Mouse (Mus musculus): ENCODE measurements around the gene Atp6v0a1. TPM values are rescaled to one million over a fixed set of nuclear protein-coding genes. Genes with fewer than 3 reads are reported as not detected.
A peak's percentile ranks its signal among the peaks of the same experiment; 100 is the strongest.

The Atp6v0a1 gene
- total and polyA plus RNA-seq, 3 experiments = 14.1 to 63.4 (median 36.1) TPM

DNA sequence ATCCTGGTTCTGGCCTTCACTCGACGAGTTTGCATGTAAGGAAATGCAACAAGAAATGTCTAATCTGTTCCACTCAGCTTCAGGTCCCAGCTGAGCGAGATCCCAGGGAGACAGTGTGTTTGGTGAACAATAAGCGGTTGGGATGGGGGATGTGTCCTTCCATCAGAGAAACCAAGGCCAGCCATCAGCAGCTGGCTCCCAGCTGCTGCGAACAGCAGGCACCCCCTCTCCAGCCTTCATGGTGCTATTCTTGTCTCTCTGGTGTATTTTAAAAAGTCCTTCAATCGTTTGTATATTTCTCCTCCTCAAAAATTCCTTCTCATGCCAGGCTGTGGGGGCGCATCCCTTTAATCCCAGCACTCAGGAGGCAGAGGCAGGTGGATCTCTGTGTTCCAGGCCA is 34.0 kb upstream of the Atp6v0a1 start:
- Histone ChIP-seq H3K9me3 (replicated peaks; ENCODE audit: low read length) (peaks cover 3% of the 10 kb centered on the region), H3K4me3 (replicated peaks in 1 of 3; ENCODE audit: low read depth in 2 of 3, low read length in 2 of 3, poor library complexity in 1 of 3) (peak overlapping the region in 1 of 3 experiments; percentile 0), H3K79me2 (replicated peaks; ENCODE audit: control insufficient read depth, extremely low read depth, insufficient read depth, poor library complexity, severe bottlenecking) (no peaks in the 10 kb centered on the region), H3K4me2 (ENCODE audit: insufficient read depth, low read depth, poor library complexity, severe bottlenecking) (no peak overlapping the region), H3K27ac (ENCODE audit: insufficient read depth, low read depth) (no peak overlapping the region), H3K27me3 (replicated peaks) (peaks cover 2% of the 10 kb centered on the region), H3K36me3 (replicated peaks in 1 of 2; ENCODE audit: control insufficient read depth in 1 of 2, insufficient read depth in 1 of 2, low read length in 1 of 2) (no peaks in the 10 kb centered on the region), H3K4me1 (ENCODE audit: control insufficient read depth in 1 of 2, insufficient read depth in 2 of 2) (peaks cover 6 to 15% of the 10 kb centered on the region in 2 experiments), H3K9ac (ENCODE audit: insufficient read depth, low read depth) (no peak overlapping the region)
- TF ChIP-seq TCF12 (IDR thresholded peaks at IDR 0.05; ENCODE audit: low read depth, low read length) = peak; percentile 35; the same call in 1 of the 2 replicates
- no peak for TF ChIP-seq NELFE (IDR thresholded peaks at IDR 0.05; ENCODE audit: low read depth, low read length)
- no peak for TF ChIP-seq IRF4 (IDR thresholded peaks at IDR 0.05; ENCODE audit: low read depth, low read length)
- 0 out of 2 replicates have a peak, but pooled peaks have one; percentile 18 for TF ChIP-seq CHD2 (IDR thresholded peaks at IDR 0.05; ENCODE audit: low read length)
- DNase-seq (ENCODE audit: extremely low read depth) = no peak
- in situ Hi-C loops (cut with MboI; ENCODE audit: low pct_ligation_motif_present, low pct_unique_long_range_greater_than_20kb, low sequenced_read_pairs) (no loop called here), dilution Hi-C loops (cut with MboI; ENCODE audit: extremely low pct_ligation_motif_present, extremely low pct_unique_long_range_greater_than_20kb, low sequenced_read_pairs) (no loop called here)

DNA sequence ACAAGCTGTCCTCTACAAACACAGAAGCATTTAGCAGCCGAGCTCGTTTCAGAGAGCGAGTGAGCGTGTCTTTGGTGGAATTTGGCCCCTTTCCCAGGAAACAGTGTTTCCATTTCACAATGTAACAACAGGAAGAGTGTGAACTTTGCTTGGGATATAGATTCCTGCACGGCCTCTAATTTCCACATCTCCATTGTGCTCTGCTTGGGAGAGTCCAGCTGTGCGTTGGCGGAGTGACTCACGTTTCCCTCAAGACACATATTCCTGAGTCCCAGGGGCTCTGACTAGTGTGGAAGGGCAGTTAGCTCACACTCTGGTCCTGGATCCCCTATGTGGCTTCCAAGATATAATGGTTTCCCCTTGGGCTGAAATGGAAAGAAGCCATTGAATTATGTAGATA is 29.4 kb upstream of the Atp6v0a1 start:
- no peak for TF ChIP-seq USF1 (IDR thresholded peaks at IDR 0.05; ENCODE audit: low read depth, low read length)
- no peak for TF ChIP-seq ZKSCAN1 (IDR thresholded peaks at IDR 0.05; ENCODE audit: borderline replicate concordance, low read depth, low read length)
- no peak for TF ChIP-seq ZMIZ1 (IDR thresholded peaks at IDR 0.05; ENCODE audit: low read depth, low read length)
- TF ChIP-seq NRF1 (IDR thresholded peaks at IDR 0.05; ENCODE audit: low read depth, low read length) = no peak
- no peak for TF ChIP-seq POLR2AphosphoS2 (IDR thresholded peaks at IDR 0.05; ENCODE audit: low read depth, low read length)
- no peak for TF ChIP-seq UBTF (IDR thresholded peaks at IDR 0.05; ENCODE audit: low read depth, low read length)
- no peak for TF ChIP-seq SIN3A (IDR thresholded peaks at IDR 0.05; ENCODE audit: low read length)
- TF ChIP-seq JUN (IDR thresholded peaks at IDR 0.05; ENCODE audit: insufficient read depth, low read depth, low read length) = no peak
- in situ Hi-C loops (cut with MboI; ENCODE audit: low pct_ligation_motif_present, low pct_unique_long_range_greater_than_20kb, low sequenced_read_pairs) (loop anchor here (5.0 kb wide), 2 partner anchors 37 to 77 kb away; no protein-coding TSS in a partner anchor), dilution Hi-C loops (cut with MboI; ENCODE audit: extremely low pct_ligation_motif_present, extremely low pct_unique_long_range_greater_than_20kb, low sequenced_read_pairs) (no loop called here)
- Histone ChIP-seq H3K36me3 (replicated peaks in 1 of 2; ENCODE audit: control insufficient read depth in 1 of 2, insufficient read depth in 1 of 2, low read length in 1 of 2) (no peaks in the 10 kb centered on the region), H3K79me2 (replicated peaks; ENCODE audit: control insufficient read depth, extremely low read depth, insufficient read depth, poor library complexity, severe bottlenecking) (no peaks in the 10 kb centered on the region), H3K4me1 (ENCODE audit: control insufficient read depth in 1 of 2, insufficient read depth in 2 of 2) (peaks cover 3 to 13% of the 10 kb centered on the region in 2 experiments), H3K27ac (ENCODE audit: insufficient read depth, low read depth) (no peak overlapping the region), H3K4me3 (replicated peaks in 1 of 3; ENCODE audit: low read depth in 2 of 3, low read length in 2 of 3, poor library complexity in 1 of 3) (no peak overlapping the region), H3K9me3 (replicated peaks; ENCODE audit: low read length) (no peaks in the 10 kb centered on the region), H3K4me2 (ENCODE audit: insufficient read depth, low read depth, poor library complexity, severe bottlenecking) (no peak overlapping the region), H3K27me3 (replicated peaks) (peaks cover 5% of the 10 kb centered on the region), H3K9ac (ENCODE audit: insufficient read depth, low read depth) (no peak overlapping the region)
- no peak for DNase-seq (ENCODE audit: extremely low read depth)

DNA sequence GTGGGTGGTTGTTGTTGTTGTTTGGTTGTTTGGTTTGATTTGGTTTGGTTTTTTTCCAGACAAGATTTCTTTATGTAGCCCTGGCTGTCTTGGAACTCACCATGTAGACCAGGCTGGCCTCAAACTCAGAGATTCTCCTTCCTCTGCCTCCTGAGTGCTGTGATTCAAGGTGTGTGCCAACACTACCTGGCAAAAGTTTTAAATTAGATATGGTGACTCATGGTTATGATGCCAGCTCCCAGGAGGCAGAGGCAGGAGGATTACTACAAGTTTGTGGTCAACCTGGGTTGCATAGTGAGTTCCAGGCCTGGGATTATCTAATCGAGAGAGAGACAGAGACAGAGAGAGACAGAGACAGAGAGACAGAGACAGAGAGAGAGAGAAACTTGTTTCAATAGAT is 28.8 kb upstream of the Atp6v0a1 start:
- no peak overlapping the region for H3K4me2 ChIP-seq (ENCODE audit: insufficient read depth, low read depth, poor library complexity, severe bottlenecking)
- dilution Hi-C loops (cut with MboI; ENCODE audit: extremely low pct_ligation_motif_present, extremely low pct_unique_long_range_greater_than_20kb, low sequenced_read_pairs) = no loop called here

More for the DNA sequence above, 28.8 kb upstream of the Atp6v0a1 start:
- Histone ChIP-seq H3K27ac (ENCODE audit: insufficient read depth, low read depth) (no peak overlapping the region), H3K79me2 (replicated peaks; ENCODE audit: control insufficient read depth, extremely low read depth, insufficient read depth, poor library complexity, severe bottlenecking) (no peaks in the 10 kb centered on the region), H3K4me1 (ENCODE audit: control insufficient read depth in 1 of 2, insufficient read depth in 2 of 2) (peaks cover 0 to 9% of the 10 kb centered on the region in 2 experiments; a peak in 3 of 4 replicates), H3K9ac (ENCODE audit: insufficient read depth, low read depth) (no peak overlapping the region), H3K36me3 (replicated peaks in 1 of 2; ENCODE audit: control insufficient read depth in 1 of 2, insufficient read depth in 1 of 2, low read length in 1 of 2) (no peaks in the 10 kb centered on the region), H3K4me3 (replicated peaks in 1 of 3; ENCODE audit: low read depth in 2 of 3, low read length in 2 of 3, poor library complexity in 1 of 3) (no peak overlapping the region), H3K27me3 (replicated peaks) (peaks cover 3% of the 10 kb centered on the region), H3K9me3 (replicated peaks; ENCODE audit: low read length) (no peaks in the 10 kb centered on the region)
- in situ Hi-C loops (cut with MboI; ENCODE audit: low pct_ligation_motif_present, low pct_unique_long_range_greater_than_20kb, low sequenced_read_pairs) = loop anchor here (5.0 kb wide), 2 partner anchors 37 to 77 kb away; no protein-coding TSS in a partner anchor
- no peak for DNase-seq (ENCODE audit: extremely low read depth)
- TF ChIP-seq KAT2A (IDR thresholded peaks at IDR 0.05; ENCODE audit: insufficient replicate concordance, low read length) (no peak), CHD1 (IDR thresholded peaks at IDR 0.05; ENCODE audit: low read depth, low read length) (no peak), RAD21 (IDR thresholded peaks at IDR 0.05; ENCODE audit: low read depth, low read length) (no peak), SMC3 (IDR thresholded peaks at IDR 0.05; ENCODE audit: low read depth, low read length) (no peak), JUN (IDR thresholded peaks at IDR 0.05; ENCODE audit: insufficient read depth, low read depth, low read length) (no peak), SIN3A (IDR thresholded peaks at IDR 0.05; ENCODE audit: low read length) (no peak), E2F4 (IDR thresholded peaks at IDR 0.05; ENCODE audit: insufficient replicate concordance, low read depth, low read length) (no peak), NELFE (IDR thresholded peaks at IDR 0.05; ENCODE audit: low read depth, low read length) (no peak), POLR2A (IDR thresholded peaks at IDR 0.05; ENCODE audit: low read depth, low read length) (no peak), MAX (IDR thresholded peaks at IDR 0.05; ENCODE audit: low read length) (no peak), BHLHE40 (IDR thresholded peaks at IDR 0.05; ENCODE audit: low read depth, low read length) (no peak), TCF12 (IDR thresholded peaks at IDR 0.05; ENCODE audit: low read depth, low read length) (no peak)

Measured in CH12.LX (cell line).